Mouse (Mus musculus): ENCODE data around the gene Cyp4v3. TPM values are rescaled to one million over a fixed set of nuclear protein-coding genes. Genes with fewer than 3 reads are reported as not detected.

Cyp4v3 gene
- total RNA-seq, 2 experiments from 2014 or later = 5.1 to 5.7 TPM

DNA sequence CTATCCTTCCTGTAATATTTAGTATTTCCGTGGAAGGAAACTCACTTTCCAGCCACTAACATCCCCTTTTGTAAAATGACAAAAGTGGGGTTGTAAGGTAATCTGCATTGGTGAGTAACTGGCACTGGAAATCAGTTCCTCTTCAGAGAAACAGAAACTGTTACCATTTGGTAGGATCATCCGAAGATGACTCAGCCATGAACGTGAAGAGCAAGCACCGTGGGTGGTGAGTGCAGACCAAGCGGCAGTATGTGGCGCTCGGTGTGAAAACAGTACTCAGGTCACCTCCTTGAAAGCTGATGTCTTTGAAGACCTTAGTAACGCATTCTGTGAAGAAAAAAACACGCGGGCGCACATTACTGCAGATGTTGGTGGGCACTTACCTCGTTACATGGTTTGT is 78.0 kb downstream of the Cyp4v3 start:
- intact Hi-C loops (cut with DNase I) = no loop called here
- peak in 1 of 2 experiments; percentile 34 for DNase-seq (ENCODE audit: low spot score in 2 of 2)

Other genes with a start within 250 kb of the Cyp4v3 start
- not detected for gene F11, start 71.2 kb downstream of the Cyp4v3 start, total RNA-seq (2021)
- gene Klkb1, start 38.4 kb downstream of the Cyp4v3 start, total RNA-seq (2021) = not detected
- not detected for gene Gm45753, start 24.8 kb downstream of the Cyp4v3 start, total RNA-seq (2021)
- gene Fam149a, start 49.1 kb upstream of the Cyp4v3 start, total RNA-seq (2021) = 10 to 100 TPM; 21.6 to 23.6 TPM
- gene Tlr3, start 77.9 kb upstream of the Cyp4v3 start, total RNA-seq (2021) = 1 to 10 TPM; 9.4 to 9.7 TPM
- gene Sorbs2, start 174.6 kb upstream of the Cyp4v3 start, total RNA-seq (2021) = 100 to 1,000 TPM; 347 to 397 TPM